In genomic region chr19:57407947-57408346, GRCm38 (mm10) we compare ENCODE assay signal across 20 mouse cellular contexts.
"Had no signal": no experiment of that assay in that cellular context is flagged by ENCODE, and none has a peak within 500 bp of the region (broad histone marks: within the 10 kb centered on the region; RNA-seq: fewer than 3 reads in every experiment).

No protein-coding gene starts in this region.

- H3K9me3 ChIP-seq: liver, embryonic 13.5 days; liver, embryonic 15.5 days; midbrain, embryonic 10.5 days; midbrain, embryonic 12.5 days; neural tube, embryonic 13.5 days; neural tube, embryonic 15.5 days; stomach, embryonic 15.5 days had no signal

- H3K9ac ChIP-seq: liver, embryonic 13.5 days; liver, embryonic 15.5 days; liver, postnatal 0 days; midbrain, embryonic 12.5 days; neural tube, embryonic 13.5 days; neural tube, embryonic 15.5 days; stomach, embryonic 15.5 days had no signal

- H3K4me3 ChIP-seq: liver, embryonic 13.5 days; liver, embryonic 15.5 days; midbrain, embryonic 10.5 days; midbrain, embryonic 12.5 days; myocyte; neural tube, embryonic 13.5 days; neural tube, embryonic 15.5 days; stomach, embryonic 15.5 days had no signal

- H3K36me3 ChIP-seq: liver, embryonic 13.5 days; liver, embryonic 15.5 days; midbrain, embryonic 10.5 days; midbrain, embryonic 12.5 days; neural tube, embryonic 13.5 days; neural tube, embryonic 15.5 days; stomach, embryonic 15.5 days had no signal

- H3K27ac ChIP-seq: liver, embryonic 13.5 days; liver, embryonic 15.5 days; midbrain, embryonic 10.5 days; midbrain, embryonic 12.5 days; neural tube, embryonic 13.5 days; neural tube, embryonic 15.5 days; stomach, embryonic 15.5 days; stomach, postnatal 0 days had no signal

- H3K4me2 ChIP-seq: liver, embryonic 11.5 days; liver, embryonic 13.5 days; liver, embryonic 15.5 days; midbrain, embryonic 12.5 days; neural tube, embryonic 13.5 days; neural tube, embryonic 15.5 days; stomach, embryonic 15.5 days had no signal

- ATAC-seq: liver, postnatal 0 days; midbrain, embryonic 16.5 days had no signal

- H3K27me3 ChIP-seq: liver, embryonic 13.5 days; liver, embryonic 15.5 days; neural tube, embryonic 13.5 days; neural tube, embryonic 15.5 days; stomach, embryonic 15.5 days had no signal

- DNase-seq: liver; liver, embryonic 13.5 days; liver, postnatal 0 days; midbrain, embryonic 14.5 days; retina, postnatal 1 day; right cerebral cortex, adult 18-20 months; right cerebral cortex, postnatal 25 days; thymus, adult 2 months; thymus, postnatal 25 days; thymus, postnatal 4 days had no signal
